Mouse (Mus musculus) cortical plate, adult 2 months (tissue): ENCODE data around the gene Hvcn1.

Source experiments
- CTCF ChIP-seq: fragments of 200-500 bp; IDR thresholded peaks from 2 replicates; pipeline ENCODE4 v1.5.1; 2011; ENCODE audit warnings: mild to moderate bottlenecking, control low read depth, low read length; ENCODE audit not compliant: insufficient read depth; ENCODE audit errors: extremely low read depth
- POLR2A ChIP-seq: fragments of 200-500 bp; IDR thresholded peaks from 2 replicates; pipeline ENCODE4 v1.6.1; 2011; ENCODE audit warnings: mild to moderate bottlenecking, low read length, control low read depth; ENCODE audit not compliant: insufficient read depth; ENCODE audit errors: extremely low read depth

DNA sequence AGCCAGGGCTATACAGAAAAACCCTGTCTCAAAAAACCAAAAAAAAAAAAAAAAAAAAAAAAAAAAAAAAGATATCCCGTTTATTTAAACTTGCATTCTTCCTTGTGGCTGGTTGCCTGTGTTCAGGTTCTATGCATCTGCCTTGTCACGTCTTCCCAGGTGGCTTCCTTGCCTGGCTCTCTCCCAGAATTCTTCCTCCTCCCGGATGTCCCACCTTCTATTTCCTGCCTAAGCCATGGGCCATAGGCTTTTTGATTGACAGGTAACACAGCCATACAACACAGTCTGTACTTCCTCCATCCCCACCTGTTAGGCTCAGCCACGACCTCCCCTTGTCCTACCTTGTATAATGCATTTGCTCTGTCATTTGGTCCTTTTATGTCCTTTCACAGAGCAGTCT lies at the start of gene Hvcn1:
- TF ChIP-seq CTCF (no peak), POLR2A (no peak)
